Mouse (Mus musculus): ENCODE data around the gene Cyp11a1. TPM values are rescaled to one million over a fixed set of nuclear protein-coding genes. Genes with fewer than 3 reads are reported as not detected.

Gene Cyp11a1
- total RNA-seq, 1 experiment, result 3.0 TPM

- Histone ChIP-seq H3K36me3 (ENCODE audit: control insufficient read depth, insufficient read depth, low read length, poor library complexity, severe bottlenecking) (no peaks in the 10 kb centered on the region), H3K4me1 (ENCODE audit: control insufficient read depth in 2 of 2, insufficient read depth in 2 of 2, low read length in 2 of 2, poor library complexity in 1 of 2) (peaks cover 0 to 12% of the 10 kb centered on the region in 2 experiments; a peak in 3 of 4 replicates), H3K4me3 (ENCODE audit: insufficient read depth in 1 of 2, low read depth in 1 of 2, low read length in 2 of 2, poor library complexity in 1 of 2, severe bottlenecking in 1 of 2) (no peak overlapping the region), H3K27ac (ENCODE audit: insufficient read depth, low read depth, low read length, poor library complexity, severe bottlenecking) (no peak overlapping the region), H3K9ac (ENCODE audit: insufficient read depth, low read depth, low read length, poor library complexity, severe bottlenecking) (no peak overlapping the region), H3K9me3 (ENCODE audit: control insufficient read depth, insufficient read depth, low read depth, low read length) (no peaks in the 10 kb centered on the region)
- DNase-seq (ENCODE audit: low read depth, low spot score), result no peak
- in situ Hi-C loops (cut with MboI; ENCODE audit: low sequenced_read_pairs in 2 of 2, unreplicated experiment in 2 of 2), result no loop called here
- TF ChIP-seq CHD2 (IDR thresholded peaks at IDR 0.05; ENCODE audit: low read depth, low read length) (no peak), MAFK (IDR thresholded peaks at IDR 0.05; ENCODE audit: insufficient read depth, low read depth, low read length) (no peak), ZNF384 (IDR thresholded peaks at IDR 0.05; ENCODE audit: low read depth, low read length) (no peak), HCFC1 (IDR thresholded peaks at IDR 0.05; ENCODE audit: borderline replicate concordance, insufficient read depth, low read length) (no peak), ZC3H11A (IDR thresholded peaks at IDR 0.05; ENCODE audit: borderline replicate concordance, low read depth, low read length) (no peak)
Observed at GRCm38 (mm10) chr9:58051937-58052336, 45.7 kb downstream of the Cyp11a1 start.

- Histone ChIP-seq H3K36me3 (ENCODE audit: control insufficient read depth, insufficient read depth, low read length, poor library complexity, severe bottlenecking) (no peaks in the 10 kb centered on the region), H3K4me3 (ENCODE audit: insufficient read depth in 1 of 2, low read depth in 1 of 2, low read length in 2 of 2, poor library complexity in 1 of 2, severe bottlenecking in 1 of 2) (no peak overlapping the region), H3K4me1 (ENCODE audit: control insufficient read depth in 2 of 2, insufficient read depth in 2 of 2, low read length in 2 of 2, poor library complexity in 1 of 2) (peaks cover 0 to 12% of the 10 kb centered on the region in 2 experiments; a peak in 3 of 4 replicates), H3K9me3 (ENCODE audit: control insufficient read depth, insufficient read depth, low read depth, low read length) (no peaks in the 10 kb centered on the region), H3K27ac (ENCODE audit: insufficient read depth, low read depth, low read length, poor library complexity, severe bottlenecking) (no peak overlapping the region), H3K9ac (ENCODE audit: insufficient read depth, low read depth, low read length, poor library complexity, severe bottlenecking) (no peak overlapping the region)
- no peak for TF ChIP-seq ZNF384 (IDR thresholded peaks at IDR 0.05; ENCODE audit: low read depth, low read length)
- TF ChIP-seq HCFC1 (IDR thresholded peaks at IDR 0.05; ENCODE audit: borderline replicate concordance, insufficient read depth, low read length), result no peak
- no peak for TF ChIP-seq ZC3H11A (IDR thresholded peaks at IDR 0.05; ENCODE audit: borderline replicate concordance, low read depth, low read length)
- no peak for TF ChIP-seq CHD2 (IDR thresholded peaks at IDR 0.05; ENCODE audit: low read depth, low read length)
- TF ChIP-seq MAFK (IDR thresholded peaks at IDR 0.05; ENCODE audit: insufficient read depth, low read depth, low read length), result no peak
- peak; percentile 51 for DNase-seq (ENCODE audit: low read depth, low spot score)
- in situ Hi-C loops (cut with MboI; ENCODE audit: low sequenced_read_pairs in 2 of 2, unreplicated experiment in 2 of 2), result no loop called here
Observed at GRCm38 (mm10) chr9:58053102-58053501, 46.9 kb downstream of the Cyp11a1 start.

- Histone ChIP-seq H3K36me3 (ENCODE audit: control insufficient read depth, insufficient read depth, low read length, poor library complexity, severe bottlenecking) (no peaks in the 10 kb centered on the region), H3K4me1 (ENCODE audit: control insufficient read depth in 2 of 2, insufficient read depth in 2 of 2, low read length in 2 of 2, poor library complexity in 1 of 2) (peaks cover 0 to 12% of the 10 kb centered on the region in 2 experiments; a peak in 3 of 4 replicates), H3K9me3 (ENCODE audit: control insufficient read depth, insufficient read depth, low read depth, low read length) (no peaks in the 10 kb centered on the region), H3K27ac (ENCODE audit: insufficient read depth, low read depth, low read length, poor library complexity, severe bottlenecking) (no peak overlapping the region), H3K4me3 (ENCODE audit: insufficient read depth in 1 of 2, low read depth in 1 of 2, low read length in 2 of 2, poor library complexity in 1 of 2, severe bottlenecking in 1 of 2) (no peak overlapping the region), H3K9ac (ENCODE audit: insufficient read depth, low read depth, low read length, poor library complexity, severe bottlenecking) (no peak overlapping the region)
- in situ Hi-C loops (cut with MboI; ENCODE audit: low sequenced_read_pairs in 2 of 2, unreplicated experiment in 2 of 2), result no loop called here
- TF ChIP-seq ZC3H11A (IDR thresholded peaks at IDR 0.05; ENCODE audit: borderline replicate concordance, low read depth, low read length), result no peak
- TF ChIP-seq ZNF384 (IDR thresholded peaks at IDR 0.05; ENCODE audit: low read depth, low read length), result no peak
- TF ChIP-seq HCFC1 (IDR thresholded peaks at IDR 0.05; ENCODE audit: borderline replicate concordance, insufficient read depth, low read length), result no peak
- no peak for TF ChIP-seq CHD2 (IDR thresholded peaks at IDR 0.05; ENCODE audit: low read depth, low read length)
- TF ChIP-seq MAFK (IDR thresholded peaks at IDR 0.05; ENCODE audit: insufficient read depth, low read depth, low read length), result no peak
- DNase-seq (ENCODE audit: low read depth, low spot score), result no peak
Observed at GRCm38 (mm10) chr9:58053544-58053943, 47.3 kb downstream of the Cyp11a1 start.

GRCm38 (mm10) chr9:58054032-58054431, 47.8 kb downstream of the Cyp11a1 start:
- Histone ChIP-seq H3K36me3 (ENCODE audit: control insufficient read depth, insufficient read depth, low read length, poor library complexity, severe bottlenecking) (no peaks in the 10 kb centered on the region), H3K4me1 (ENCODE audit: control insufficient read depth in 2 of 2, insufficient read depth in 2 of 2, low read length in 2 of 2, poor library complexity in 1 of 2) (peaks cover 0 to 12% of the 10 kb centered on the region in 2 experiments; a peak in 3 of 4 replicates), H3K9me3 (ENCODE audit: control insufficient read depth, insufficient read depth, low read depth, low read length) (no peaks in the 10 kb centered on the region), H3K4me3 (ENCODE audit: insufficient read depth in 1 of 2, low read depth in 1 of 2, low read length in 2 of 2, poor library complexity in 1 of 2, severe bottlenecking in 1 of 2) (no peak overlapping the region), H3K27ac (ENCODE audit: insufficient read depth, low read depth, low read length, poor library complexity, severe bottlenecking) (no peak overlapping the region), H3K9ac (ENCODE audit: insufficient read depth, low read depth, low read length, poor library complexity, severe bottlenecking) (no peak overlapping the region)
- DNase-seq (ENCODE audit: low read depth, low spot score), result no peak
- TF ChIP-seq ZC3H11A (IDR thresholded peaks at IDR 0.05; ENCODE audit: borderline replicate concordance, low read depth, low read length) (no peak), ZNF384 (IDR thresholded peaks at IDR 0.05; ENCODE audit: low read depth, low read length) (no peak), MAFK (IDR thresholded peaks at IDR 0.05; ENCODE audit: insufficient read depth, low read depth, low read length) (no peak), CHD2 (IDR thresholded peaks at IDR 0.05; ENCODE audit: low read depth, low read length) (no peak), HCFC1 (IDR thresholded peaks at IDR 0.05; ENCODE audit: borderline replicate concordance, insufficient read depth, low read length) (no peak)
- in situ Hi-C loops (cut with MboI; ENCODE audit: low sequenced_read_pairs in 2 of 2, unreplicated experiment in 2 of 2), result no loop called here

All from ES-E14 (cell line).